Mouse (Mus musculus): ENCODE results near the gene Tagln2. TPM values are rescaled to one million over a fixed set of nuclear protein-coding genes. Genes with fewer than 3 reads are reported as not detected.
A peak's percentile ranks its signal among the peaks of the same experiment; 100 is the strongest.

Tagln2 gene
- polyA plus RNA-seq, 1 experiment from 2014 or later: 56.0 TPM

- Histone ChIP-seq H3K27me3 (ENCODE audit: control insufficient read depth, insufficient read depth, low read length) (no peaks in the 10 kb centered on the region), H3K9me3 (ENCODE audit: control insufficient read depth, low read length) (no peaks in the 10 kb centered on the region), H3K4me2 (ENCODE audit: low read depth, severe bottlenecking) (no peak overlapping the region), H3K4me3 (ENCODE audit: low read depth, low read length) (no peak overlapping the region), H3K4me1 (ENCODE audit: control insufficient read depth, insufficient read depth, low read length) (no peaks in the 10 kb centered on the region), H3K36me3 (ENCODE audit: control insufficient read depth, insufficient read depth, low read length) (no peaks in the 10 kb centered on the region), H3K9ac (ENCODE audit: low read length) (no peak overlapping the region), H3K27ac (replicated peaks; ENCODE audit: low read depth, low read length) (no peak overlapping the region)
- 89% methylated on average over 3 of the region's 3 CpGs for WGBS
- no peak for DNase-seq (ENCODE audit: low spot score)
- ATAC-seq (ENCODE audit: insufficient number of reproducible peaks, low FRiP score, low TSS enrichment, low read depth): no peak
Observed at GRCm38 (mm10) chr1:172474196-172474595, 25.7 kb upstream of the Tagln2 start.

- no peak within 1 kb of the TSS for H3K27ac ChIP-seq (replicated peaks; ENCODE audit: low read depth, low read length)
- no peak within 1 kb of the TSS for H3K9ac ChIP-seq (ENCODE audit: low read length)
- H3K36me3 ChIP-seq (ENCODE audit: control insufficient read depth, insufficient read depth, low read length): no peaks in the 10 kb centered on the region
- no peaks in the 10 kb centered on the region for H3K27me3 ChIP-seq (ENCODE audit: control insufficient read depth, insufficient read depth, low read length)
- DNase-seq (ENCODE audit: low spot score): no peak
- no peak for ATAC-seq (ENCODE audit: insufficient number of reproducible peaks, low FRiP score, low TSS enrichment, low read depth)
- H3K4me2 ChIP-seq (ENCODE audit: low read depth, severe bottlenecking): no peak within 1 kb of the TSS
- no peaks in the 10 kb centered on the region for H3K9me3 ChIP-seq (ENCODE audit: control insufficient read depth, low read length)
- no peak within 1 kb of the TSS for H3K4me3 ChIP-seq (ENCODE audit: low read depth, low read length)
- H3K4me1 ChIP-seq (ENCODE audit: control insufficient read depth, insufficient read depth, low read length): no peaks in the 10 kb centered on the region
- WGBS: 79% methylated on average over 7 of the region's 7 CpGs
Observed at GRCm38 (mm10) chr1:172475054-172475741, 24.6 kb upstream of the Tagln2 start, which contains the start of gene Slamf9. TSS of gene Slamf9 (plus strand) at chr1:172475358.

DNA sequence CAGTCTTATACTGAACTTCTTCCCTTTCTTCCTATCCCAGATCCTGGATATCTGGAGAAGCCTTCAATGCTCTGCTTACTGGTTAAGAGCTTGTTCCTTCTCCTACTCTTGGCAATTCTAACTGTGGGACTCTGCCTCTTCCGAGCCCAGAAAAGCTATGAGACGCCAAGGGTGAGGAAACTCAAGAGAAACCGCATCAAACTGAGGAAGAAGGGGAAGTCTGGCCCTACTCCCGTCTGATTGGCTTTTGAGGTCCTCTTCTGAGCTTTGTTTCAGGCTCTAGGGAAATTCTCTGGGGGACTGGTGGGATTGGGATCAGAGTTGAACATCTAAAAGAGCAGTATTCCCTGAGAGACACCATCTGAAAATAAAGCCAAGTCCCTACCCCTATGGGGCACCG lies 21.8 kb upstream of the Tagln2 start:
- 75% methylated on average over 5 of the region's 5 CpGs for WGBS
- ATAC-seq (ENCODE audit: insufficient number of reproducible peaks, low FRiP score, low TSS enrichment, low read depth) (no peak), DNase-seq (ENCODE audit: low spot score) (no peak)
- H3K27me3 ChIP-seq (ENCODE audit: control insufficient read depth, insufficient read depth, low read length): no peaks in the 10 kb centered on the region
- no peak overlapping the region for H3K27ac ChIP-seq (replicated peaks; ENCODE audit: low read depth, low read length)
- no peak overlapping the region for H3K4me2 ChIP-seq (ENCODE audit: low read depth, severe bottlenecking)
- H3K36me3 ChIP-seq (ENCODE audit: control insufficient read depth, insufficient read depth, low read length): no peaks in the 10 kb centered on the region
- peaks cover 3% of the 10 kb centered on the region for H3K4me1 ChIP-seq (ENCODE audit: control insufficient read depth, insufficient read depth, low read length)
- H3K9ac ChIP-seq (ENCODE audit: low read length): no peak overlapping the region
- H3K4me3 ChIP-seq (ENCODE audit: low read depth, low read length): no peak overlapping the region
- no peaks in the 10 kb centered on the region for H3K9me3 ChIP-seq (ENCODE audit: control insufficient read depth, low read length)

- 91% methylated on average over 4 of the region's 4 CpGs for WGBS
- no peak overlapping the region for H3K4me2 ChIP-seq (ENCODE audit: low read depth, severe bottlenecking)
- no peaks in the 10 kb centered on the region for H3K27me3 ChIP-seq (ENCODE audit: control insufficient read depth, insufficient read depth, low read length)
- no peaks in the 10 kb centered on the region for H3K36me3 ChIP-seq (ENCODE audit: control insufficient read depth, insufficient read depth, low read length)
- no peak overlapping the region for H3K4me3 ChIP-seq (ENCODE audit: low read depth, low read length)
- H3K9me3 ChIP-seq (ENCODE audit: control insufficient read depth, low read length): no peaks in the 10 kb centered on the region
- H3K9ac ChIP-seq (ENCODE audit: low read length): no peak overlapping the region
- H3K27ac ChIP-seq (replicated peaks; ENCODE audit: low read depth, low read length): no peak overlapping the region
- DNase-seq (ENCODE audit: low spot score) (no peak), ATAC-seq (ENCODE audit: insufficient number of reproducible peaks, low FRiP score, low TSS enrichment, low read depth) (no peak)
- H3K4me1 ChIP-seq (ENCODE audit: control insufficient read depth, insufficient read depth, low read length): peaks cover 25% of the 10 kb centered on the region
Observed at GRCm38 (mm10) chr1:172480376-172480775, 19.5 kb upstream of the Tagln2 start.

DNA sequence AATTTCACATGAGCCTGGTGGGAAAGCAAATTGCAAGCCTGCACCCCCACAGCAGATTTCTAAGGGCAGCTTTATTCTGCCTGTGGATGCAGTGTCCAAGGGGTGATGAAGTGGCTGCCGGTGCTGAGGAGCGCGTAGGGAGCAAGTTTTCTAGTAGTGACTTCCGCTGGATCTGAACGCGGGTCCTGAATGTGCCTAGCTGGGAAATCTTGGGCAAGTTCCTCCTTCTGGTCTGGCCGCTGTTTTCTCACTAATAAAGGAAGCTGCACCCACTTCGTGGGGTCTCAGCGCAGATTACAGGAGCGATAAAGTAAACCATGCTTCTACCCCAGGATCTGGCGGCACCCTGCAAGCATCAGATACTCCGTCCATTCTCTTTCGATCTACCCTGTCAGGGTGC lies 18.7 kb upstream of the Tagln2 start:
- H3K36me3 ChIP-seq (ENCODE audit: control insufficient read depth, insufficient read depth, low read length): no peaks in the 10 kb centered on the region

DNA sequence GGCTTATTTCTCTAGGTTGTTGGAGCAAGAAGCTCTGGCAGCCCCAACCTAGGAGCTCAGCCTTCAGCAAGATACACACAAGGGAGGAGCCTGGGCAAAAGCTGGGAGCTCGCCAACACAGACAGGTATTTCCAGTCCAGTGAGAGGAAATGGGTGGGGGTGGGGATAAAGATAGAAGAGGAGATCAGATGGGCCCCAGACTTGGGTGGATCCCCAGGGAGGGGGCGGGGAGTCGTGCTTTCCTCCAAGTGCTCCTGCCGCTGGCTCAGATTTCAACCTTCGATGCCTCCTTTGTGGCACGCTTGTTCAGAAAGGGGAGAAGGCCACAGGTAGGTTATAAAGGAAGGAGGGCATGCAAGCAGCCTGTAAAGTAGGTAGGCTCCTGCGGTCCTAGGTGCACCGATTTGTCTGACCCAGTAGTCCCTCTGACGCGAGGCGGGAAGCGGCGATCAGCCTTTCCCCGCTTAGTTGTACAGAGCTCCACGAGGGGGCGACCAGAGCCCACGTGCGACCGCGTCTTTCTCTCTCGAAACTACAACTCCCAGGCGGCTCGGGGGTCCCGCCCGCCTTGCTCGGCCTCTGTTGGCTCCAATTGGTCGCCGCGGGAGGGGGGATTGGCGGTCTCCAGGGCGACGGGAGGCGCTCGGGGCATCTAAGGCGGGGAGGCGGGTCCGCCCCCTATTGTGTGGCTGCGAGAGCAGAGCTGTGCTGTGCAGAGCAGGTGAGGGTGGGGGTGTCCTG lies 18.1 kb upstream of the Tagln2 start, which contains the start of gene Igsf9:
TSS of gene Igsf9 (plus strand) at position 249 of the 741 bp plus-strand sequence.
- Histone ChIP-seq H3K9ac (ENCODE audit: low read length) (peak within 1 kb of the TSS; percentile 65), H3K9me3 (ENCODE audit: control insufficient read depth, low read length) (no peaks in the 10 kb centered on the region), H3K4me1 (ENCODE audit: control insufficient read depth, insufficient read depth, low read length) (peaks cover 38% of the 10 kb centered on the region), H3K36me3 (ENCODE audit: control insufficient read depth, insufficient read depth, low read length) (no peaks in the 10 kb centered on the region), H3K4me3 (ENCODE audit: low read depth, low read length) (peak within 1 kb of the TSS; percentile 68), H3K27ac (replicated peaks; ENCODE audit: low read depth, low read length) (0 out of 2 replicates have a peak within 1 kb of the TSS, but pooled peaks have one; percentile 8), H3K4me2 (ENCODE audit: low read depth, severe bottlenecking) (peak within 1 kb of the TSS; percentile 79), H3K27me3 (ENCODE audit: control insufficient read depth, insufficient read depth, low read length) (no peaks in the 10 kb centered on the region)
- DNase-seq (ENCODE audit: low spot score) (peak; percentile 98), ATAC-seq (ENCODE audit: insufficient number of reproducible peaks, low FRiP score, low TSS enrichment, low read depth) (peak; percentile 97)
- WGBS: under 1% methylated on average over 38 of the region's 38 CpGs

More for the DNA sequence above, 18.7 kb upstream of the Tagln2 start:
- no peak overlapping the region for H3K27ac ChIP-seq (replicated peaks; ENCODE audit: low read depth, low read length)
- H3K9ac ChIP-seq (ENCODE audit: low read length): peak overlapping the region; percentile 65; the same call in 1 of the 2 replicates
- peak overlapping the region; percentile 68; the same call in 1 of the 2 replicates for H3K4me3 ChIP-seq (ENCODE audit: low read depth, low read length)
- DNase-seq (ENCODE audit: low spot score) (peak; percentile 36), ATAC-seq (ENCODE audit: insufficient number of reproducible peaks, low FRiP score, low TSS enrichment, low read depth) (no peak)
- no peaks in the 10 kb centered on the region for H3K27me3 ChIP-seq (ENCODE audit: control insufficient read depth, insufficient read depth, low read length)
- 18% methylated on average over 13 of the region's 13 CpGs for WGBS
- H3K9me3 ChIP-seq (ENCODE audit: control insufficient read depth, low read length): no peaks in the 10 kb centered on the region
- peak overlapping the region; percentile 79 for H3K4me2 ChIP-seq (ENCODE audit: low read depth, severe bottlenecking)
- H3K4me1 ChIP-seq (ENCODE audit: control insufficient read depth, insufficient read depth, low read length): peaks cover 32% of the 10 kb centered on the region

DNA sequence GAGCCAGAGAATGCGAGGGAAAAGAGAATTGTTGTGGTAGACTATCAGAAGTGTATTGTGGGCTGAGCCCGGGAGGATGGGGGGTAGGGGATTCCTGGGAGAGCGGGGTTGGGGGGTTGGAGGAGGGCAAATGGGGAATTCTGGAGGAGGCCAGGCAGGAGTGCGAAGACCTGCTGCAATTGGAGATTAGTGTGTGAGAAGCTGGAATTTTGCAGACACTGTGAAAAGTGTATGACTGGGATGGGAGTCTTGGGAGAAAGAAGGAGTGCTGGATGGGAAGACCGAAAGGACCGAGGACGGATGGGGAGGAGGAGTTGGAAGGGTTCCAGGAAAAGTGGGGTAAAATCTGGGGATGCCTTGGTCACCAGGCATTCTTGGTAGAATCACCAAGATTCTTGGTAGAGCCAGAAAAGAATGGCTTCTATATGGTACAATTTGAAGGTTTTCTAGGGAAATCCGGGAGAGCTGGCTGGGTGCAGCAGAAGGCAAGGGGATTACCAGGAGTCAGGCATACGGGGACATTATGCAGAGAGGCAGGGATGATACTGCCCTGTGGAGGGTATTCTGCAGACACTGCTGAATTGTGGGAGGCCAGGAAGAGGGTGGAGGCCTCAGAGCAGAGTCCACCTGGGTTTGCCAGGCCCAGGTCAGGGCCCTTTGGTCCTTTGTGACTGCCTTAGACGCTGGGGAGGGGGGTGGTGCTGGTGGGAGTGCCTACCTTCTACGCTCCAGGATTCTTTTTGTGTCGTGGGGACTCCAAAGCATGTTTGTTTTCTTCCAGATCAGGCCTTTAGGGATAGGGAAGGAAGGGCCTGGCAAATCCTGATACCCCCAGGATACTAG lies 17.1 kb upstream of the Tagln2 start:
- Histone ChIP-seq H3K36me3 (ENCODE audit: control insufficient read depth, insufficient read depth, low read length) (no peaks in the 10 kb centered on the region), H3K9me3 (ENCODE audit: control insufficient read depth, low read length) (no peaks in the 10 kb centered on the region), H3K4me1 (ENCODE audit: control insufficient read depth, insufficient read depth, low read length) (peaks cover 38% of the 10 kb centered on the region), H3K27ac (replicated peaks; ENCODE audit: low read depth, low read length) (no peak overlapping the region; the same call in 1 of the 2 replicates), H3K27me3 (ENCODE audit: control insufficient read depth, insufficient read depth, low read length) (no peaks in the 10 kb centered on the region), H3K4me3 (ENCODE audit: low read depth, low read length) (peak overlapping the region; percentile 68), H3K4me2 (ENCODE audit: low read depth, severe bottlenecking) (peak overlapping the region; percentile 79), H3K9ac (ENCODE audit: low read length) (peak overlapping the region; percentile 61)
- ATAC-seq (ENCODE audit: insufficient number of reproducible peaks, low FRiP score, low TSS enrichment, low read depth): no peak
- 2% methylated on average over 12 of the region's 12 CpGs for WGBS
- no peak for DNase-seq (ENCODE audit: low spot score)

GRCm38 (mm10) chr1:172483361-172483660 lies 16.5 kb upstream of the Tagln2 start:
- no peak for DNase-seq (ENCODE audit: low spot score)
- H3K4me1 ChIP-seq (ENCODE audit: control insufficient read depth, insufficient read depth, low read length): peaks cover 38% of the 10 kb centered on the region
- peak overlapping the region; percentile 79 for H3K4me2 ChIP-seq (ENCODE audit: low read depth, severe bottlenecking)
- peak overlapping the region; percentile 61 for H3K9ac ChIP-seq (ENCODE audit: low read length)
- H3K9me3 ChIP-seq (ENCODE audit: control insufficient read depth, low read length): no peaks in the 10 kb centered on the region
- peak overlapping the region; percentile 68 for H3K4me3 ChIP-seq (ENCODE audit: low read depth, low read length)
- H3K27me3 ChIP-seq (ENCODE audit: control insufficient read depth, insufficient read depth, low read length): no peaks in the 10 kb centered on the region
- no peaks in the 10 kb centered on the region for H3K36me3 ChIP-seq (ENCODE audit: control insufficient read depth, insufficient read depth, low read length)
- no peak for ATAC-seq (ENCODE audit: insufficient number of reproducible peaks, low FRiP score, low TSS enrichment, low read depth)
- no peak overlapping the region for H3K27ac ChIP-seq (replicated peaks; ENCODE audit: low read depth, low read length)
- WGBS: 14% methylated on average over 4 of the region's 4 CpGs

Data from limb, embryonic 11.5 days (tissue).